Mouse (Mus musculus) E14TG2a.4 (cell line): ENCODE measurements around the gene Stk38.
"Not testable (repeated sequence)": the region's sequence is repeated elsewhere in the genome, so short reads cannot be mapped to it uniquely, and the experiment has no call there.

Experiments
- CTCF ChIP-seq: conservative IDR thresholded peaks from 2 replicates; pipeline ENCODE4 v1.5.1; 2014; ENCODE audit warnings: low read length
- NANOG ChIP-seq: IDR thresholded peaks from 2 replicates; pipeline ENCODE4 v1.6.1; 2014; ENCODE audit warnings: borderline replicate concordance, low read length, mixed read lengths
- POU5F1 ChIP-seq: IDR thresholded peaks from 2 replicates; pipeline ENCODE4 v1.6.1; 2014; ENCODE audit warnings: low read length, borderline replicate concordance

GRCm38 (mm10) chr17:29041632-29042031 lies 33.8 kb upstream of the Stk38 start:
- TF ChIP-seq CTCF, NANOG, POU5F1: not testable (repeated sequence)
